Mouse (Mus musculus) limb, embryonic 12.5 days (tissue): Measurements from ENCODE around the gene Ttc24. TPM values are rescaled to one million over a fixed set of nuclear protein-coding genes. Genes with fewer than 3 reads are reported as not detected.

Experiments used
- polyA plus RNA-seq: library from polyadenylated mRNA; unstranded; fragments of >200 nt; fragmentation: Nextera tagmentation; extraction: Ambion mirVana; gene quantifications from 2 replicates; pipeline ENCODE4 v1.2.1, GENCODE M21; 2016

Gene Ttc24
- polyA plus RNA-seq, 1 experiment from 2014 or later = not detected

Other genes starting within 250 kb of the Ttc24 start
- gene Sh2d2a, start 231.5 kb downstream of the Ttc24 start, polyA plus RNA-seq = not detected in 2 replicates
- 15.8 and 16.2 TPM in 2 replicates for gene Prcc, start 192.7 kb downstream of the Ttc24 start, polyA plus RNA-seq
- gene Hdgf, start 172.0 kb downstream of the Ttc24 start, polyA plus RNA-seq = 286 and 294 TPM in 2 replicates
- gene Mrpl24, start 158.8 kb downstream of the Ttc24 start, polyA plus RNA-seq = 80.4 and 85.9 TPM in 2 replicates
- 83.2 and 86.4 TPM in 2 replicates for gene Isg20l2, start 148.0 kb downstream of the Ttc24 start, polyA plus RNA-seq
- gene Rrnad1, start 147.6 kb downstream of the Ttc24 start, polyA plus RNA-seq = 22.4 and 26.5 TPM in 2 replicates
- 614 and 667 TPM in 2 replicates for gene Crabp2, start 129.6 kb downstream of the Ttc24 start, polyA plus RNA-seq
- gene Nes, start 107.2 kb downstream of the Ttc24 start, polyA plus RNA-seq = 29.4 and 32.5 TPM in 2 replicates
- gene Bcan, start 78.1 kb downstream of the Ttc24 start, polyA plus RNA-seq = 0.13 and 0.65 TPM in 2 replicates
- 0.10 and 0.12 TPM in 2 replicates for gene Hapln2, start 50.7 kb downstream of the Ttc24 start, polyA plus RNA-seq
- gene Gpatch4, start 35.2 kb downstream of the Ttc24 start, polyA plus RNA-seq = 30.8 and 31.1 TPM in 2 replicates
- gene Naxe, start 19.8 kb downstream of the Ttc24 start, polyA plus RNA-seq = 179 and 185 TPM in 2 replicates
- gene Iqgap3, start 3.7 kb upstream of the Ttc24 start, polyA plus RNA-seq = 24.3 and 25.6 TPM in 2 replicates
- 12.1 and 14.3 TPM in 2 replicates for gene Mef2d, start 64.1 kb upstream of the Ttc24 start, polyA plus RNA-seq
- 1.3 TPM in 2 replicates for gene Rhbg, start 176.4 kb upstream of the Ttc24 start, polyA plus RNA-seq
- gene Gm38392, start 208.9 kb upstream of the Ttc24 start, polyA plus RNA-seq = 0.25 TPM in 1 of 2 replicates, not detected in the other
- 13.5 and 14.3 TPM in 2 replicates for gene Tsacc, start 218.7 kb upstream of the Ttc24 start, polyA plus RNA-seq
- gene Cct3, start 218.8 kb upstream of the Ttc24 start, polyA plus RNA-seq = 642 and 647 TPM in 2 replicates
- 143 and 164 TPM in 2 replicates for gene Glmp, start 246.7 kb upstream of the Ttc24 start, polyA plus RNA-seq